Mouse (Mus musculus) kidney, adult 2 months (tissue): ENCODE measurements around the gene 2510009E07Rik.

Experiments
- CTCF ChIP-seq: fragments of 200-500 bp; conservative IDR thresholded peaks from 2 replicates; pipeline ENCODE4 v1.5.1; 2011; ENCODE audit warnings: low read depth, mild to moderate bottlenecking, control low read depth, low read length, moderate library complexity, mixed read lengths; ENCODE audit not compliant: insufficient read depth, insufficient read length
- POLR2A ChIP-seq: fragments of 200-500 bp; IDR thresholded peaks from one replicate; pipeline ENCODE4 v1.6.1; 2011; ENCODE audit warnings: low read depth, low read length, control low read depth

DNA sequence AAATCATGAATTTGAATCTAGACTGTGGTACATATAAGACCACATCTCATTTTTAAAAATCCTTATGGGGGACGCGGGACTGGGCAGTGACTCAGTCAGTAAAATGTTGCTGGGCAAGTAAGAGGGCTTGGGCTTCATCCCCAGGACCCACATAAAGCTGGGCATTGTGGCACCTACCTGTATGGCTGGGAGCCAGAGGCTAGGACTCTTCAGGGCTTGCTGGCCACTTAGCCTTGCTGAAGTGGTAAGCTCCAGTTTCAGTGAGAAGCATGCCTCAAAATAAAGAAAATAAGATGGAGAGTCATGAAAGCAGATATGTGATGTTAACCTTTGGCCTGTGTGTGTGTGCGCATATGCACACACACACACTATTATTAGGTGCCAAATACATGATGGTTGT is 33.0 kb upstream of the 2510009E07Rik start:
- TF ChIP-seq CTCF (no peak), POLR2A (no peak)
